In the genomic region with DNA sequence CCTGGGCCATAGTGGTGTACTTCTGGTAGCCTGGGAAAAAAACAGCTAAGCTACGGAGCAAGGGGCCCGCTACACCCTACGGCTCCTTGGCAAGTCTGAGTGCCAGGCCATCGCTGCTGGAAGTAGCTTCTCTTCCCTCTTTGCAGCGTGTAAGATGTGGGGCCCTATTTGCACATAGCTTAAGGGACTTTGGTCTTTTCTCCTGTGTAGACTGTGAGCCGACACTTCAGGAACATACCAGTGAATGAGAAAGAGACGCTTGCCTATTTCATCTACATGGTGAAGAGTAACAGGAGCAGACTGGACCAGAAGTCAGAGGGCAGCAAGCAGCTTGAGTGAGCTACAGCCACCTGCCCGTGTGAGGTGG, we compare ENCODE assay signal across 18 mouse cellular contexts. TPM values are rescaled to one million over a fixed set of nuclear protein-coding genes. Genes with fewer than 3 reads are reported as not detected.
"Had no signal": no experiment of that assay in that cellular context is flagged by ENCODE, and none has a peak within 500 bp of the region (broad histone marks: within the 10 kb centered on the region; RNA-seq: fewer than 3 reads in every experiment).

No protein-coding gene starts in this region.

- DNase-seq: retina, postnatal 1 day; right cerebral cortex, adult 18-20 months; right cerebral cortex, postnatal 14 days; right cerebral cortex, postnatal 25 days; right cerebral cortex, postnatal 4 days; spleen, adult 18-20 months; thymus, adult 18-20 months; thymus, adult 2 months; thymus, postnatal 14 days; thymus, postnatal 25 days; thymus, postnatal 36 days; thymus, postnatal 4 days had no signal

- H3K9me3 ChIP-seq: neural tube, embryonic 13.5 days; neural tube, embryonic 15.5 days; stomach, embryonic 15.5 days had no signal

- H3K27me3 ChIP-seq: neural tube, embryonic 13.5 days; neural tube, embryonic 15.5 days; stomach, embryonic 15.5 days had no signal

- H3K4me1 ChIP-seq: neural tube, embryonic 15.5 days had no signal

- H3K27ac ChIP-seq: neural tube, embryonic 13.5 days; neural tube, embryonic 15.5 days; stomach, embryonic 15.5 days; stomach, postnatal 0 days had no signal

- H3K4me3 ChIP-seq: neural tube, embryonic 13.5 days; neural tube, embryonic 15.5 days; stomach, embryonic 15.5 days had no signal

- H3K4me2 ChIP-seq: neural tube, embryonic 13.5 days; neural tube, embryonic 15.5 days; stomach, embryonic 15.5 days had no signal

- H3K9ac ChIP-seq: neural tube, embryonic 13.5 days; neural tube, embryonic 15.5 days; stomach, embryonic 15.5 days had no signal

RNA-seq across cellular contexts. Expression of a gene that starts 22.9 kb away (rescaled TPM):
- total RNA-seq: neutrophil, adult 5-6 weeks had no signal
- polyA plus RNA-seq: neural tube, embryonic 15.5 days; spleen, adult 2 months had no signal
